Mouse (Mus musculus) limb, embryonic 13.5 days (tissue): Measurements from ENCODE around the gene Cript. TPM values are rescaled to one million over a fixed set of nuclear protein-coding genes. Genes with fewer than 3 reads are reported as not detected.
"Not testable (repeated sequence)": the region's sequence is repeated elsewhere in the genome, so short reads cannot be mapped to it uniquely, and the experiment has no call there.

ENCODE experiments used
- ATAC-seq: fragments of 200-750 bp; cut with Nextera tagmentation; 2 replicates; pipeline ENCODE4 v1.8.0; 2017; ENCODE audit warnings: low read depth, moderate number of reproducible peaks, moderate TSS enrichment; ENCODE audit not compliant: low FRiP score
- H3K27ac ChIP-seq: fragments of 300-500 bp; sonication (generic); 2 replicates; pipeline ENCODE4 v1.5.1; 2015; ENCODE audit warnings: inconsistent platforms, mild to moderate bottlenecking, moderate library complexity
- H3K27me3 ChIP-seq: fragments of 300-500 bp; sonication (generic); 2 replicates; pipeline ENCODE4 v1.6.1; 2015; ENCODE audit warnings: mild to moderate bottlenecking, inconsistent platforms
- H3K36me3 ChIP-seq: fragments of 300-500 bp; sonication (generic); 2 replicates; pipeline ENCODE4 v1.6.1; 2015; ENCODE audit warnings: inconsistent platforms, mild to moderate bottlenecking, moderate library complexity
- H3K4me1 ChIP-seq: fragments of 300-500 bp; sonication (generic); 2 replicates; pipeline ENCODE4 v1.6.1; 2015; ENCODE audit warnings: inconsistent platforms
- H3K4me2 ChIP-seq: fragments of 300-500 bp; sonication (generic); replicated peaks from 2 replicates; pipeline ENCODE4 v1.6.1; 2015; ENCODE audit warnings: inconsistent platforms, mild to moderate bottlenecking, moderate library complexity
- H3K4me3 ChIP-seq: fragments of 300-500 bp; sonication (generic); 2 replicates; pipeline ENCODE4 v1.5.1; 2015; ENCODE audit warnings: moderate library complexity, mild to moderate bottlenecking, inconsistent platforms
- H3K9ac ChIP-seq: fragments of 300-500 bp; sonication (generic); 2 replicates; pipeline ENCODE4 v1.6.1; 2015; ENCODE audit warnings: mild to moderate bottlenecking, inconsistent platforms
- H3K9me3 ChIP-seq: fragments of 300-500 bp; sonication (generic); 2 replicates; pipeline ENCODE4 v1.6.1; 2016; ENCODE audit warnings: inconsistent platforms
- WGBS: fragments of 180-500 bp; shearing (Covaris S2); methylation state at CpG from one replicate; pipeline ENCODE4 v1.1.7; 2015; 5-methylcytosine and 5-hydroxymethylcytosine counted together
- polyA plus RNA-seq: library from polyadenylated mRNA; unstranded; fragments of >200 nt; fragmentation: Nextera tagmentation; extraction: Ambion mirVana; gene quantifications from 2 replicates; pipeline ENCODE4 v1.2.1, GENCODE M21; 2015

The Cript gene
- polyA plus RNA-seq, 1 experiment from 2014 or later: 140 TPM

- Histone ChIP-seq H3K27ac (no peak overlapping the region), H3K9ac (no peak overlapping the region), H3K4me1 (peaks cover 27% of the 10 kb centered on the region), H3K4me3 (no peak overlapping the region), H3K4me2 (no peak overlapping the region), H3K36me3 (no peaks in the 10 kb centered on the region), H3K27me3 (no peaks in the 10 kb centered on the region), H3K9me3 (no peaks in the 10 kb centered on the region)
- no peak for ATAC-seq
- WGBS: 74% methylated on average over 1 of the region's 1 CpGs
These were observed 27.1 kb downstream of the Cript start for GRCm38 (mm10) chr17:87052432-87052831.

DNA sequence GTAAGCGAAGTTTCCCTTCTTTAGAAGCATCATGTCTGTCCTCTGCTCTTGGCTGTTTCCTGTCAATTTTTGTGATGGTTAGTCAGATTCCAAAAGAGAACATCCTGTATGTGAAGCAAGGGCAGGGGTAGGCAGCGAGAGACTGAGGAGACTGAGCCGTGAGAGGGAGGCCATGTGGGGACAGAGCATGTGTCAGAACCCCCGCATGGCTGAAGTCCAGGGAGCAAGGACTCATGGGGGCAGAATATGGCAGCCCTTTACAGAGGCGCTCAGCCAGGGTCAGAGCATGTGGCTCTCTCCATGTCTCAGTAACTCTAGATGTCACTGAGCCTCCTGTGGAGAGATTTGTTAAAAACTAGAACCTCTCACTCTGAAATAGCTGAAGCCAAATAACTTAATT is 28.6 kb downstream of the Cript start:
- no peaks in the 10 kb centered on the region for H3K9me3 ChIP-seq
- no peak for ATAC-seq
- no peak overlapping the region for H3K9ac ChIP-seq
- no peak overlapping the region for H3K4me2 ChIP-seq
- 78% methylated on average over 5 of the region's 5 CpGs for WGBS
- H3K27me3 ChIP-seq: no peaks in the 10 kb centered on the region
- peaks cover 33% of the 10 kb centered on the region for H3K4me1 ChIP-seq
- H3K27ac ChIP-seq: no peak overlapping the region
- no peaks in the 10 kb centered on the region for H3K36me3 ChIP-seq
- no peak overlapping the region for H3K4me3 ChIP-seq

DNA sequence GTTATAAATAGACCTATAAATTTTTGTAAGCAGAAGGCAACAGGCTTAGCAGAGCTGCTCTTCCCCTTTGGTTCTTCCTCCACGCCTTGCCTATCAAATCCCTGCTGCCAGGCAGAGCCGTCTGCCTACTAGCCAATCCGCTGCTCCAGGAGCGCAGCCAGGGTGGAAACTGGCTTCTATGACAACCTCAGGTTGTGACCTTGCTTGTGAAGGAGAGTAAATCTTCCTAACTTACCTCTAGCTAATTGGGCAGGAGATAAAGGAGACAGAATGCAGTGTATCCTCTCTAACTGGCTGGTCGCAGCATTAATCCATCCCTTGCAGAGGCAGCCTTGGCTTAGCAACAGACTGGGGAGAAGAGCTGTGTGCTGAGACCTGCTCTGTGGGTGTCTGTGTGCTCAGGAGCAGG is 29.7 kb downstream of the Cript start:
- Histone ChIP-seq H3K4me3 (no peak overlapping the region), H3K4me1 (peaks cover 30% of the 10 kb centered on the region), H3K27ac (0 out of 2 replicates have a peak overlapping the region, but pooled peaks have one; percentile 45), H3K27me3 (no peaks in the 10 kb centered on the region), H3K36me3 (no peaks in the 10 kb centered on the region), H3K9me3 (no peaks in the 10 kb centered on the region), H3K4me2 (no peak overlapping the region), H3K9ac (no peak overlapping the region)
- no peak for ATAC-seq
- 27% methylated on average over 5 of the region's 5 CpGs for WGBS

- H3K36me3 ChIP-seq: no peaks in the 10 kb centered on the region
- no peak overlapping the region for H3K4me3 ChIP-seq
- no peak overlapping the region for H3K9ac ChIP-seq
- ATAC-seq: no peak
- no peaks in the 10 kb centered on the region for H3K9me3 ChIP-seq
- H3K27ac ChIP-seq: no peak overlapping the region
- H3K27me3 ChIP-seq: no peaks in the 10 kb centered on the region
- no peak overlapping the region for H3K4me2 ChIP-seq
- peaks cover 25% of the 10 kb centered on the region for H3K4me1 ChIP-seq
- WGBS: 26% methylated on average over 1 of the region's 1 CpGs
These were observed 30.3 kb downstream of the Cript start for GRCm38 (mm10) chr17:87055663-87056062.

GRCm38 (mm10) chr17:87056761-87057160 is 31.4 kb downstream of the Cript start:
- H3K4me3 ChIP-seq: no peak overlapping the region
- WGBS: 92% methylated on average over 7 of the region's 7 CpGs
- no peak for ATAC-seq
- no peaks in the 10 kb centered on the region for H3K27me3 ChIP-seq
- peaks cover 25% of the 10 kb centered on the region for H3K4me1 ChIP-seq
- no peaks in the 10 kb centered on the region for H3K9me3 ChIP-seq
- H3K4me2 ChIP-seq: no peak overlapping the region
- no peaks in the 10 kb centered on the region for H3K36me3 ChIP-seq
- no peak overlapping the region for H3K9ac ChIP-seq
- no peak overlapping the region for H3K27ac ChIP-seq

GRCm38 (mm10) chr17:87057486-87058266 is 32.3 kb downstream of the Cript start:
- no peaks in the 10 kb centered on the region for H3K36me3 ChIP-seq
- no peak overlapping the region for H3K4me2 ChIP-seq
- no peak overlapping the region for H3K4me3 ChIP-seq
- peak; percentile 78 for ATAC-seq
- no peaks in the 10 kb centered on the region for H3K27me3 ChIP-seq
- H3K4me1 ChIP-seq: peaks cover 25% of the 10 kb centered on the region
- peak overlapping the region; percentile 69 for H3K27ac ChIP-seq
- H3K9ac ChIP-seq: no peak overlapping the region
- WGBS: 32% methylated on average over 8 of the region's 8 CpGs
- no peaks in the 10 kb centered on the region for H3K9me3 ChIP-seq

DNA sequence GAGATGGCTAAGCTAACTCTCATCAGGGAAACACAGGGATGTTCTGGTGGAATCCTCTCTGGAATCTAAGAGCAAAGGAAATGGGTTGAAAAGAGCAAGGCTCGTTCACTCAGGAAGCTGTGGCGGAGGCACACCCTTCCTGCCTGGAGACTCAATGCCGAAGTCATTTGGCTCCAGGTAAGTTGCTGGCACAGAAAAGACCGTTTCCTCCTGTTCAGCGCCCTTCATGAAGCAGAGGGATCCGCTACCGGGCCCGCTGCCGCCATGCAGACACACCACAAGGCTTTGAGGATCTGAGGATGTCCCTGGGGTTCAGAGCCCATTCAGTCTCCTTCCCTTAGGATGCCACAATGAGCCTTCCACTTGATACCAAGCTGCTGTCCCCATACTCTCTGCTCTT is 37.3 kb downstream of the Cript start:
- peaks cover 4% of the 10 kb centered on the region for H3K4me1 ChIP-seq
- no peak overlapping the region for H3K9ac ChIP-seq
- no peak overlapping the region for H3K27ac ChIP-seq
- WGBS: 80% methylated on average over 9 of the region's 9 CpGs
- H3K27me3 ChIP-seq: no peaks in the 10 kb centered on the region
- H3K4me2 ChIP-seq: no peak overlapping the region
- no peak overlapping the region for H3K4me3 ChIP-seq
- H3K9me3 ChIP-seq: no peaks in the 10 kb centered on the region
- no peak for ATAC-seq
- H3K36me3 ChIP-seq: no peaks in the 10 kb centered on the region

DNA sequence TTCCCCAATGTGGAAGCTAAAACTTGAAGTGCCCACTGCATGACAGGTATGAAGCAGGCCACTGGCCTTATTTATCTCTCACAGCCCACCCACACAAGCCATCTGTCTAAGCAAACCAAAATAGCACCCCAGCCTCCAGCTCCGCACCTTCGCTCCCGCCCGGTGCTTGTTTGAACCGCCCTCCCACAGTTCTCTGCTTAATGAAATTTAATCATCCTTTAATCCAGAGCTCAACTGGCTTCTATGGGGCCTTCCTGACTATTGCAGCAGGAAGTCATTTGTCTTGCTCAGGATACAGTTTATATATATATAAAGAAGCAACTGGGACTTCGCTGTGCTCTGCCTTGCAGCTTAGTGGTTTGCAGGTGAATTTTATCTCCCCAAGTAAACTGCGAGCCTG is 38.1 kb downstream of the Cript start:
- no peak overlapping the region for H3K9ac ChIP-seq
- no peak overlapping the region for H3K27ac ChIP-seq
- no peak overlapping the region for H3K4me3 ChIP-seq
- 76% methylated on average over 7 of the region's 7 CpGs for WGBS
- no peak for ATAC-seq
- no peaks in the 10 kb centered on the region for H3K9me3 ChIP-seq
- H3K4me1 ChIP-seq: no peaks in the 10 kb centered on the region
- H3K4me2 ChIP-seq: no peak overlapping the region
- H3K36me3 ChIP-seq: no peaks in the 10 kb centered on the region
- no peaks in the 10 kb centered on the region for H3K27me3 ChIP-seq

GRCm38 (mm10) chr17:87063969-87064368 is 38.6 kb downstream of the Cript start:
- Histone ChIP-seq H3K9ac (no peak overlapping the region), H3K4me3 (no peak overlapping the region), H3K4me1 (no peaks in the 10 kb centered on the region), H3K27me3 (no peaks in the 10 kb centered on the region), H3K36me3 (no peaks in the 10 kb centered on the region), H3K4me2 (no peak overlapping the region), H3K27ac (no peak overlapping the region), H3K9me3 (no peaks in the 10 kb centered on the region)
- WGBS: 70% methylated on average over 6 of the region's 6 CpGs
- no peak for ATAC-seq

GRCm38 (mm10) chr17:87068997-87069396 is 43.6 kb downstream of the Cript start:
- Histone ChIP-seq H3K9me3 (no peaks in the 10 kb centered on the region), H3K27ac (no peak overlapping the region), H3K4me3 (no peak overlapping the region), H3K4me1 (no peaks in the 10 kb centered on the region), H3K9ac (no peak overlapping the region), H3K27me3 (no peaks in the 10 kb centered on the region), H3K36me3 (no peaks in the 10 kb centered on the region), H3K4me2 (no peak overlapping the region)
- 90% methylated on average over 4 of the region's 4 CpGs for WGBS
- ATAC-seq: no peak

GRCm38 (mm10) chr17:87072183-87072582 is 46.8 kb downstream of the Cript start:
- H3K4me2 ChIP-seq, H3K4me3 ChIP-seq, H3K27ac ChIP-seq, ATAC-seq, H3K4me1 ChIP-seq, H3K9me3 ChIP-seq, H3K27me3 ChIP-seq, H3K36me3 ChIP-seq, H3K9ac ChIP-seq: not testable (repeated sequence)
- 100% methylated on average over 1 of the region's 1 CpGs for WGBS

DNA sequence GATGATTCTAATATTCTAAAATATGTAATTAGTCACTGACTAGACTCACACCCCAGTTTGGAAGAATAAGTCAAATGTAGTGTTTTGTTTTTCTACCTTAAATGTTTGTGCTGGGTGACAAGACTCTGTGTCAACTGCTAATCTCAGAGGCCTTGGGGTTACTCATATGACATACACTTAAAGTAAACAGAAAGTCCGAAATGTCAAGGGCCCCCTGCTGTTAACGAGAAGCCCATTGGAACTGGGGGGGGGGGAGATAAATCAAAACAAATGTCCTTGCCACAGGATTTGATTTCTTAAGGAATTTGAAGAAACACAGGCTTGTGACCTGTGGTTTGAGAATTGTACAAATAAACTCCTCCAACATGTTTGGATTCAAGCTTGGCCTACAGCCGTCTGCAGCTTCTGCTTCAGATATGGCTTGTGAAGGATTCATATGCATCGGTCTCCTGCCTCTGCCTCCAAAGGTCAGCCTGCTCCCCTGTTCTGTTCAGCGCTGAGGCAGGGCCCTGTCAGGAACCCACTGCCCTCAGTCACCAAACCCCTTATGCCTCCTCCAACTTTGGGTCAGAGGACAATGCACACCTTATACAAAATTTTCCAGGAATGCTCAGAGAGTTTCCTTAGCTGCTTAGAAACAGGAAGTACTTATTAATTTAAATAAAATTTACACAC is 47.6 kb downstream of the Cript start:
- Histone ChIP-seq H3K4me3 (no peak overlapping the region), H3K4me2 (no peak overlapping the region), H3K9ac (no peak overlapping the region), H3K27me3 (no peaks in the 10 kb centered on the region), H3K36me3 (no peaks in the 10 kb centered on the region), H3K27ac (no peak overlapping the region), H3K9me3 (no peaks in the 10 kb centered on the region), H3K4me1 (no peaks in the 10 kb centered on the region)
- ATAC-seq: no peak
- WGBS: 53% methylated on average over 5 of the region's 5 CpGs

GRCm38 (mm10) chr17:87073470-87073869 is 48.1 kb downstream of the Cript start:
- ATAC-seq: no peak
- Histone ChIP-seq H3K4me3 (no peak overlapping the region), H3K9ac (no peak overlapping the region), H3K36me3 (no peaks in the 10 kb centered on the region), H3K4me1 (no peaks in the 10 kb centered on the region), H3K4me2 (no peak overlapping the region), H3K9me3 (no peaks in the 10 kb centered on the region), H3K27me3 (no peaks in the 10 kb centered on the region), H3K27ac (no peak overlapping the region)
